Mouse (Mus musculus): ENCODE data around the gene Phldb1. TPM values are rescaled to one million over a fixed set of nuclear protein-coding genes. Genes with fewer than 3 reads are reported as not detected.

Gene Phldb1
- polyA plus RNA-seq, 1 experiment = 9.0 TPM

DNA sequence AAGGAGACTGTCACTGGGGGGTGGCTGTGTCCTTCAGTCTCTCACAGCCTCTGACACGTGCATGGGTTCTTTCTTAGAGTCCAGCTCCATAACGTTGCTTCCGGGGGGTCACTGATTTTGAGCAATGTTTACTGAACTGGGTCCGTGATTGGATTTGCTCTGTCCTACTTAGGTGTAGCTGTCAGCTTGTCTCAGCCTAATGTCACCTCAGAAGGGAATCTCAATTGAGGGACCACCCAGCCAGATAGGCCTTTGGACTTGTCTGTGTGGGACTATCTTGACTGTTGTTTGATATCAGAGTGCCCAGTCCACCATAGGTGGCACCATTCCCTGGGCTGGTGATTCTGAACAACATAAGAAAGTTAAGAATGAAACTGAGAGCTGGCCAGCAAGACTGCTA, 81.1 kb downstream of the Phldb1 start:
- TF ChIP-seq GATA1 (IDR thresholded peaks at IDR 0.05; ENCODE audit: low read length) = no peak

DNA sequence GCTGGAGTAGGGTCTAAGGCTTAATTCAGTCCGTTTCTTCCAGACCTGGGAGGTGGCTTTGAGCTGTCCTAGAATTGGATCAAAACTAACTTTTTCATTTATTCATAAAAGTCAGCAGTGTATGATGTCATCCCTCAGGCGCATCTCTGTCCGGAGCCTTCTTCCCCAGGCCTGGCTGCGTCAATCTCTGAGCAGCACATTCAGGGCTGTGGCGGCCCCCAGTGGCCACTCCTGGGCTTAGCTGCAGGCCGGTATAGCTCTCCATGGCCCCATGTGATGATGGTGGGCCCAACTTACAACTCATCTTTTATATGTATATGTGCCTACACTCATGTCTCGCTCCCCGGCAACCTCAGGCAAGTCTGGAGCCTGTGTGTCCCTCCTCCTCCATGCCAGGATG, 83.0 kb downstream of the Phldb1 start:
- TF ChIP-seq GATA1 (IDR thresholded peaks at IDR 0.05; ENCODE audit: low read length) = no peak

GRCm38 (mm10) chr9:44648881-44649281, 86.1 kb downstream of the Phldb1 start:
- no peak for TF ChIP-seq GATA1 (IDR thresholded peaks at IDR 0.05; ENCODE audit: low read length)

DNA sequence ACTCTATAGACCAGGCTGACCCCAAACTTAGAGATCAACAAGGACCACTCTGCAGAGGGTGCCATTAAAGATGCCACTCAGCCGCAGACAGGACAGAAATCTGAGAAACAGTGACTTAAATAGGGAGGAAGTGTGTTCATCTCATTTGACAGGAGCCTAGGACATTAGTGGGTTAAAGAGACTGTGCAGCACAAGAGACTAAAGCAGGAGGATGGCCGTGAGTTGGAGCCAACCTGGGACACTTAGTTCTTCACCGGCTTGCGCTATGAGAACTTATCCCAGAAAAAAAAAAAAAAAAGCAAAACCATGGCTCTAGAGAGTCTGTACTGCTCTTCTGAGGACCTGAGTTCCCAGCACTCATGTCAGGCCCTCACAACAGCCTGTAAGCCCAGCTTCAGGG, 87.3 kb downstream of the Phldb1 start:
- no peak for TF ChIP-seq GATA1 (IDR thresholded peaks at IDR 0.05; ENCODE audit: low read length)

- TF ChIP-seq GATA1 (IDR thresholded peaks at IDR 0.05; ENCODE audit: low read length) = no peak
Measured at GRCm38 (mm10) chr9:44647026-44647425, 88.0 kb downstream of the Phldb1 start.

DNA sequence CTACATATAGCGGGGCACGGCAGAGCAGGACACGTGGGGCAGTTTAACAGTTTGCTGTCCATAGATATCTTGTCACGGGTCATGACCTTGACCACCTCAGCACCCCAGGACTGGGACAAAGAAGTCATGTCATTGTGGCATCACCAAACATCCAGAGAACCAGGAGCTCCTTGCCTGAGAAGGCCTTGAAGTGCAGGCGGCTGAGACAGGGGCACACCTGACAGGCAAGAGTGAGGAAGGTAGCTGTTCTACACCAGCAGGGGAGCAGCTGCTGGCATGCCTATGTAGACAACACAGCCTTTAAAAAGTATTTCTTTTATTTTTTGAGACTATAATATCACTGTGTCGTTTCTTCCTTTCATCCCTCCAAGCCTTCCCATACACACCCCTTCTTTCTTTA, 88.6 kb downstream of the Phldb1 start:
- TF ChIP-seq GATA1 (IDR thresholded peaks at IDR 0.05; ENCODE audit: low read length) = no peak

DNA sequence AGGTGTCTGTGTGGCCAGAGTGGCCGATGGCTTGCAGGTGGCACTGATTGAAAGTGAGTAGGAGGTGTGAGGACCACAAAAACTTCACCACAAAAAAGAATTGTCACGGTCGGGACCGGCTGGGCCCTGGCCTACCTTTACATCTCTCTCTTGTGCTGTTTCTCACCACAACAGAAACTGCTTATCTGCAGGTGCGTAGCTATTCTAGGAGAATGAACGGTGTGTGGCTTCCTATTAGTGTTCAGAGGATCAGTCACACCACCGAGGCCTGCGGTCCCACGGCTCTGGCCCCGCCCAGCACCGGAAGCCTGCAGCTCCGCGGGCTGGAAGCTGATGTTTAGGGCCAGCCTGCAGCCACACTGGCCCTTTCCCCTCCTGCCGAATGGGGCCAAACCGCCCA, 89.1 kb downstream of the Phldb1 start:
- no peak for TF ChIP-seq GATA1 (IDR thresholded peaks at IDR 0.05; ENCODE audit: low read length)

GRCm38 (mm10) chr9:44645481-44645880, 89.5 kb downstream of the Phldb1 start:
- TF ChIP-seq GATA1 (IDR thresholded peaks at IDR 0.05; ENCODE audit: low read length) = no peak

GRCm38 (mm10) chr9:44644186-44644585, 90.8 kb downstream of the Phldb1 start:
- TF ChIP-seq GATA1 (IDR thresholded peaks at IDR 0.05; ENCODE audit: low read length) = no peak

DNA sequence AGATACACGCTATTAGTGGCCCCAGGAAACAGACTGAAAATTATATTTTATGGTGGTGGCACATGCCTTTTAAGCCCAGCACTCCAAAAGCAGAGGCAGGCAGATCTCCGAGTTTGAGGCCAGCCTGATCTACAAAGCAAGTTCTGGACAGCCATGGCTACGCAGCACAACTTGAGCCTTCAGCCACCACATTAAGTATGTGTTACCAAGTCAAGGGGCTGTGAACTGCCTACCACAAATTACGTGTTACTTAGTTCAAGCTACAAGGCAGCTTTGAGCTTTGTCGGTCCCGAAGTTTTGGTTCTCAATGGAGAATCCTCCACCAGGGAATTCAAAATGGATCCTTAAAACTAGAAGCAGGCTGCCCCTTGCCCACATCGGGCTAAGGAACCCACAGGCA, 91.9 kb downstream of the Phldb1 start:
- no peak for TF ChIP-seq GATA1 (IDR thresholded peaks at IDR 0.05; ENCODE audit: low read length)

DNA sequence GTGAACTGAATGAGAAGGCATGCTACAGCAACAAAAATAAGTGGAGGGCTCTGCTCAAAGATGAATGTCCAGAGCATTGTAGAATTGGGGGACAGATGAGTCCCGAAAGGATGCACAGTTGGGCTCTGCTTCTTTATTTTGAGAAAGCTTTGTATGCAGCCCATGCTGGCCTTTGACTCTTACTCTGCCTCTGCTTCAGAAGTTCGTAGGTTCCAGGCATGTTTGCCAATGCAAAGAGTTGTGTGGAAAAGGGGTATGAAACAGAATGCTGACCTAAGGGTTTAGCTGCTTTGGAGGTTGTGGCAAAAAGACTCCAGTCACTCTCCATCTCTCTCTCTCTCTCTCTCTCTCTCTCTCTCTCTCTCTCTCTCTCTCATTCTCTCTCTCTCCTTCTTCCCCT, 93.4 kb downstream of the Phldb1 start:
- no peak for TF ChIP-seq GATA1 (IDR thresholded peaks at IDR 0.05; ENCODE audit: low read length)

- TF ChIP-seq GATA1 (IDR thresholded peaks at IDR 0.05; ENCODE audit: low read length) = no peak
Measured at GRCm38 (mm10) chr9:44640646-44641357, 94.2 kb downstream of the Phldb1 start.

DNA sequence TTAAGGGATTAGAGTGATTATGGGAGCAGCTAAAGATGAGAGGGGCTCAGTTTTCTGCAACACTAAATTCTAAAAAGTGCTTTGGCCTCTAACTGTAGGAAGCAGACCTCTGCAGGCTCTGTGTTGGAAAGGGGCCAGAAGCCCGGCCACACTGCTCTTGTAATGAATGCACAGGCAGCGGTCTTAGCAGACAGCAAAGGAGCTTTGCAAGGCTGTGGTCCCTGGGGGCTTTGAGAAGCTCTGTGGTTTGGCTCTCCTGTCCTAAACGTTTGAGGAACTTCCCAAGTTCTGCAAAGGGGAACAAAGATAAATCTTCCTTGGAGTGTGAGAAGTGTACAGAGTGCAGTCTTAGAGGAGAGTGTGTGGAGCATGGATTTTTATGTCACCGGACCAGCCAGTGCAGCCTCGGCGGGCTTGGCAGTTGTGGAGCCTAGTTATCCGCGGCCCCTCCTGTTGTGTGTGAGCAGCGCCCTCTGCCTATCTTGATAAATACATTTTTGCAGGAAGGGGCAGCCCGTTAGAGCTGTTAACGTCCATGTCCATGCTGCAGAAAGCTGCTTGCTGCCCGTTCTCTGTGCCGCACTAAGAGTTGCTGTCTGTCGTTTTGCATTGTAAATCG, 97.3 kb downstream of the Phldb1 start:
- no peak for TF ChIP-seq GATA1 (IDR thresholded peaks at IDR 0.05; ENCODE audit: low read length)

Other genes starting within 250 kb of the Phldb1 start
- gene Cxcr5, start 173.3 kb downstream of the Phldb1 start, polyA plus RNA-seq (2012) = not detected in 2 replicates
- 21.7 and 25.6 TPM in 2 replicates for gene Ddx6, start 130.3 kb downstream of the Phldb1 start, polyA plus RNA-seq (2012)
- gene Treh, start 62.0 kb downstream of the Phldb1 start, polyA plus RNA-seq (2012) = not detected in 2 replicates
- 10.5 and 18.3 TPM in 2 replicates for gene Arcn1, start 32.6 kb upstream of the Phldb1 start, polyA plus RNA-seq (2012)
- 0.94 and 1.0 TPM in 2 replicates for gene Ift46, start 32.7 kb upstream of the Phldb1 start, polyA plus RNA-seq (2012)
- gene Tmem25, start 64.1 kb upstream of the Phldb1 start, polyA plus RNA-seq (2012) = 0.17 TPM in 1 of 2 replicates, not detected in the other
- 0.45 and 0.76 TPM in 2 replicates for gene Ttc36, start 67.9 kb upstream of the Phldb1 start, polyA plus RNA-seq (2012)
- 12.4 and 13.1 TPM in 2 replicates for gene Kmt2a, start 146.1 kb upstream of the Phldb1 start, polyA plus RNA-seq (2012)
- 49.1 and 57.0 TPM in 2 replicates for gene Atp5l, start 185.5 kb upstream of the Phldb1 start, polyA plus RNA-seq (2012)
- gene Ube4a, start 230.4 kb upstream of the Phldb1 start, polyA plus RNA-seq (2012) = 1.8 and 2.0 TPM in 2 replicates
- 0.05 and 0.15 TPM in 2 replicates for gene Cd3g, start 245.2 kb upstream of the Phldb1 start, polyA plus RNA-seq (2012)
- not detected in 2 replicates for gene Cd3d, start 246.6 kb upstream of the Phldb1 start, polyA plus RNA-seq (2012)

Measured in G1E-ER4 (cell line).